Mouse (Mus musculus): ENCODE measurements around the gene Hpgds.
A peak's percentile ranks its signal among the peaks of the same experiment; 100 is the strongest.

The Hpgds gene

GRCm38 (mm10) chr6:65144621-65145205 lies at the start of gene Hpgds:
TSS of gene Hpgds (minus strand) at chr6:65144908.
- DNase-seq (ENCODE audit: low read depth), result peak; percentile 89

GRCm38 (mm10) chr6:65164977-65165376 lies 20.3 kb upstream of the Hpgds start:
- no peak for DNase-seq (ENCODE audit: low read depth)

- no peak for DNase-seq (ENCODE audit: low read depth)
Observed at GRCm38 (mm10) chr6:65164137-65164536, 19.4 kb upstream of the Hpgds start.

- DNase-seq (ENCODE audit: low read depth), result no peak
Observed at GRCm38 (mm10) chr6:65159381-65159942, 14.8 kb upstream of the Hpgds start.

GRCm38 (mm10) chr6:65157042-65157441 lies 12.3 kb upstream of the Hpgds start:
- no peak for DNase-seq (ENCODE audit: low read depth)

GRCm38 (mm10) chr6:65153570-65153969 lies 8.9 kb upstream of the Hpgds start:
- no peak for DNase-seq (ENCODE audit: low read depth)

GRCm38 (mm10) chr6:65150703-65151102 lies 6.0 kb upstream of the Hpgds start:
- no peak for DNase-seq (ENCODE audit: low read depth)

GRCm38 (mm10) chr6:65146363-65146762 lies 1.7 kb upstream of the Hpgds start:
- peak; percentile 29 for DNase-seq (ENCODE audit: low read depth)

- DNase-seq (ENCODE audit: low read depth), result no peak
Observed at GRCm38 (mm10) chr6:65142316-65142715, 2.4 kb downstream of the Hpgds start.

- peak; percentile 47 for DNase-seq (ENCODE audit: low read depth)
Observed at GRCm38 (mm10) chr6:65140750-65141243, 3.9 kb downstream of the Hpgds start.

- DNase-seq (ENCODE audit: low read depth), result no peak
Observed at GRCm38 (mm10) chr6:65140082-65140749, 4.5 kb downstream of the Hpgds start.

GRCm38 (mm10) chr6:65138243-65138642 lies 6.5 kb downstream of the Hpgds start:
- no peak for DNase-seq (ENCODE audit: low read depth)

- DNase-seq (ENCODE audit: low read depth), result no peak
Observed at GRCm38 (mm10) chr6:65137802-65138201, 6.9 kb downstream of the Hpgds start.

- DNase-seq (ENCODE audit: low read depth), result no peak
Observed at GRCm38 (mm10) chr6:65132376-65132775, 12.3 kb downstream of the Hpgds start.

GRCm38 (mm10) chr6:65126074-65126726 lies 18.5 kb downstream of the Hpgds start:
- DNase-seq (ENCODE audit: low read depth), result peak; percentile 76

- no peak for DNase-seq (ENCODE audit: low read depth)
Observed at GRCm38 (mm10) chr6:65117540-65117939, 27.2 kb downstream of the Hpgds start.

GRCm38 (mm10) chr6:65114902-65115301 lies 29.8 kb downstream of the Hpgds start:
- DNase-seq (ENCODE audit: low read depth), result no peak

GRCm38 (mm10) chr6:65079139-65079538 lies 65.6 kb downstream of the Hpgds start:
- peak; percentile 28 for DNase-seq (ENCODE audit: low read depth)

- no peak for DNase-seq (ENCODE audit: low read depth)
Observed at GRCm38 (mm10) chr6:65075201-65075600, 69.5 kb downstream of the Hpgds start.

Data from naive thymus-derived CD4-positive, alpha-beta T cell, adult 2 months (primary cell).